Mouse (Mus musculus) limb, embryonic 12.5 days (tissue): Measurements from ENCODE around the gene S100a1. TPM values are rescaled to one million over a fixed set of nuclear protein-coding genes. Genes with fewer than 3 reads are reported as not detected.
A peak's percentile ranks its signal among the peaks of the same experiment; 100 is the strongest.

Experiments
- ATAC-seq: fragments of 200-750 bp; cut with Nextera tagmentation; 2 replicates; pipeline ENCODE4 v1.8.0; 2017; ENCODE audit warnings: low read depth, moderate TSS enrichment; ENCODE audit not compliant: insufficient number of reproducible peaks, insufficient read depth, low FRiP score, low TSS enrichment
- H3K27ac ChIP-seq: fragments of 300-500 bp; sonication (generic); 2 replicates; pipeline ENCODE4 v1.5.1; 2016; ENCODE audit warnings: mild to moderate bottlenecking, moderate library complexity
- H3K27me3 ChIP-seq: fragments of 300-500 bp; sonication (generic); 2 replicates; pipeline ENCODE4 v1.6.1; 2016; ENCODE audit warnings: mild to moderate bottlenecking, moderate library complexity
- H3K36me3 ChIP-seq: fragments of 300-500 bp; sonication (generic); 2 replicates; pipeline ENCODE4 v1.6.1; 2016; ENCODE audit warnings: mild to moderate bottlenecking, moderate library complexity
- H3K4me1 ChIP-seq: fragments of 300-500 bp; sonication (generic); replicated peaks from 2 replicates; pipeline ENCODE4 v1.6.1; 2016
- H3K4me2 ChIP-seq: fragments of 300-500 bp; sonication (generic); 2 replicates; pipeline ENCODE4 v1.6.1; 2016; ENCODE audit warnings: mild to moderate bottlenecking, moderate library complexity
- H3K4me3 ChIP-seq: fragments of 300-500 bp; sonication (generic); replicated peaks from 2 replicates; pipeline ENCODE4 v1.5.1; 2016; ENCODE audit warnings: mild to moderate bottlenecking
- H3K9ac ChIP-seq: fragments of 300-500 bp; sonication (generic); replicated peaks from 2 replicates; pipeline ENCODE4 v1.6.1; 2016; ENCODE audit warnings: mild to moderate bottlenecking, moderate library complexity
- H3K9me3 ChIP-seq: fragments of 300-500 bp; sonication (generic); 2 replicates; pipeline ENCODE4 v1.6.1; 2016; ENCODE audit warnings: mild to moderate bottlenecking, moderate library complexity
- WGBS: fragments of 180-500 bp; shearing (Covaris S2); methylation state at CpG from one replicate; pipeline ENCODE4 v1.1.7; 2016; 5-methylcytosine and 5-hydroxymethylcytosine counted together
- polyA plus RNA-seq: library from polyadenylated mRNA; unstranded; fragments of >200 nt; fragmentation: Nextera tagmentation; extraction: Ambion mirVana; gene quantifications from 2 replicates; pipeline ENCODE4 v1.2.1, GENCODE M21; 2016

The S100a1 gene
- 7.3 and 8.3 TPM in 2 replicates for polyA plus RNA-seq

GRCm38 (mm10) chr3:90513796-90514590 lies at the start of gene S100a1, which contains the start of gene S100a13:
Gene S100a1, minus strand, starts transcription at chr3:90514392.
Gene S100a13, plus strand, starts transcription at chr3:90514435.
- ATAC-seq, result no peak
- H3K27ac ChIP-seq, result no peak within 1 kb of the TSS
- peak within 1 kb of the TSS; percentile 46 for H3K9ac ChIP-seq
- H3K4me1 ChIP-seq, result peaks cover 11% of the 10 kb centered on the region; the same call in 1 of the 2 replicates
- WGBS, result 5% methylated on average over 25 of the region's 25 CpGs
- H3K27me3 ChIP-seq, result peaks cover 25% of the 10 kb centered on the region
- H3K4me3 ChIP-seq, result peak within 1 kb of the TSS; percentile 35
- H3K9me3 ChIP-seq, result no peaks in the 10 kb centered on the region
- H3K36me3 ChIP-seq, result 0 out of 2 replicates have a peak, but pooled peaks cover 4% of the 10 kb centered on the region
- H3K4me2 ChIP-seq, result peak within 1 kb of the TSS; percentile 74

- ATAC-seq, result no peak
- WGBS, result 61% methylated on average over 6 of the region's 6 CpGs
- Histone ChIP-seq H3K4me2 (no peak within 1 kb of the TSS), H3K27me3 (no peaks in the 10 kb centered on the region), H3K4me1 (no peaks in the 10 kb centered on the region), H3K9me3 (no peaks in the 10 kb centered on the region), H3K27ac (no peak within 1 kb of the TSS), H3K9ac (no peak within 1 kb of the TSS), H3K4me3 (no peak within 1 kb of the TSS), H3K36me3 (no peaks in the 10 kb centered on the region)
Measured at GRCm38 (mm10) chr3:90560008-90560628, 45.9 kb upstream of the S100a1 start, which contains the start of gene S100a3. Gene S100a3, plus strand, starts transcription at chr3:90560578.

GRCm38 (mm10) chr3:90555954-90556353 lies 41.8 kb upstream of the S100a1 start:
- Histone ChIP-seq H3K27me3 (no peaks in the 10 kb centered on the region), H3K27ac (no peak overlapping the region), H3K4me2 (no peak overlapping the region), H3K9me3 (no peaks in the 10 kb centered on the region), H3K36me3 (no peaks in the 10 kb centered on the region), H3K9ac (no peak overlapping the region), H3K4me1 (no peaks in the 10 kb centered on the region), H3K4me3 (no peak overlapping the region)
- no peak for ATAC-seq
- WGBS, result 69% methylated on average over 5 of the region's 5 CpGs

- 85% methylated on average over 2 of the region's 2 CpGs for WGBS
- no peak overlapping the region for H3K9ac ChIP-seq
- H3K4me1 ChIP-seq, result peaks cover 16% of the 10 kb centered on the region
- H3K27me3 ChIP-seq, result no peaks in the 10 kb centered on the region
- H3K36me3 ChIP-seq, result no peaks in the 10 kb centered on the region
- ATAC-seq, result no peak
- H3K4me3 ChIP-seq, result no peak overlapping the region
- no peak overlapping the region for H3K27ac ChIP-seq
- H3K9me3 ChIP-seq, result no peaks in the 10 kb centered on the region
- H3K4me2 ChIP-seq, result no peak overlapping the region
Measured at GRCm38 (mm10) chr3:90552231-90552630, 38.0 kb upstream of the S100a1 start.

- H3K4me1 ChIP-seq, result peaks cover 16% of the 10 kb centered on the region
- no peak overlapping the region for H3K27ac ChIP-seq
- H3K4me2 ChIP-seq, result no peak overlapping the region
- ATAC-seq, result peak; percentile 67; the same call in 1 of the 2 replicates
- no peak overlapping the region for H3K9ac ChIP-seq
- 83% methylated on average over 2 of the region's 2 CpGs for WGBS
- H3K4me3 ChIP-seq, result no peak overlapping the region
- H3K27me3 ChIP-seq, result no peaks in the 10 kb centered on the region
- no peaks in the 10 kb centered on the region for H3K36me3 ChIP-seq
- H3K9me3 ChIP-seq, result no peaks in the 10 kb centered on the region
Measured at GRCm38 (mm10) chr3:90550421-90550790, 36.2 kb upstream of the S100a1 start.

GRCm38 (mm10) chr3:90549676-90550420 lies 35.7 kb upstream of the S100a1 start:
- 13% methylated on average over 5 of the region's 5 CpGs for WGBS
- Histone ChIP-seq H3K4me2 (no peak overlapping the region), H3K36me3 (no peaks in the 10 kb centered on the region), H3K9me3 (no peaks in the 10 kb centered on the region), H3K4me3 (no peak overlapping the region), H3K4me1 (peaks cover 16% of the 10 kb centered on the region), H3K9ac (no peak overlapping the region), H3K27ac (no peak overlapping the region), H3K27me3 (no peaks in the 10 kb centered on the region)
- ATAC-seq, result peak; percentile 67

- 72% methylated on average over 4 of the region's 4 CpGs for WGBS
- Histone ChIP-seq H3K9me3 (no peaks in the 10 kb centered on the region), H3K9ac (no peak overlapping the region), H3K27ac (no peak overlapping the region), H3K4me2 (no peak overlapping the region), H3K4me3 (no peak overlapping the region), H3K27me3 (peaks cover 19% of the 10 kb centered on the region; the same call in 1 of the 2 replicates), H3K36me3 (no peaks in the 10 kb centered on the region), H3K4me1 (peaks cover 3% of the 10 kb centered on the region; the same call in 1 of the 2 replicates)
- no peak for ATAC-seq
Measured at GRCm38 (mm10) chr3:90540904-90541303, 26.7 kb upstream of the S100a1 start.

GRCm38 (mm10) chr3:90537905-90538296 lies 23.7 kb upstream of the S100a1 start:
- Histone ChIP-seq H3K27ac (no peak overlapping the region), H3K9ac (no peak overlapping the region), H3K27me3 (peaks cover 19% of the 10 kb centered on the region; the same call in 1 of the 2 replicates), H3K4me2 (no peak overlapping the region), H3K4me1 (peaks cover 3% of the 10 kb centered on the region; the same call in 1 of the 2 replicates), H3K36me3 (no peaks in the 10 kb centered on the region), H3K9me3 (no peaks in the 10 kb centered on the region), H3K4me3 (no peak overlapping the region)
- 72% methylated on average over 5 of the region's 5 CpGs for WGBS
- ATAC-seq, result no peak

- no peak within 1 kb of the TSS for H3K4me2 ChIP-seq
- 45% methylated on average over 10 of the region's 10 CpGs for WGBS
- no peak within 1 kb of the TSS for H3K27ac ChIP-seq
- no peaks in the 10 kb centered on the region for H3K36me3 ChIP-seq
- H3K4me1 ChIP-seq, result peaks cover 3% of the 10 kb centered on the region; the same call in 1 of the 2 replicates
- no peak within 1 kb of the TSS for H3K9ac ChIP-seq
- no peak for ATAC-seq
- peaks cover 18% of the 10 kb centered on the region; the same call in 1 of the 2 replicates for H3K27me3 ChIP-seq
- no peak within 1 kb of the TSS for H3K4me3 ChIP-seq
- H3K9me3 ChIP-seq, result no peaks in the 10 kb centered on the region
Measured at GRCm38 (mm10) chr3:90537141-90537904, 23.1 kb upstream of the S100a1 start, which contains the start of gene S100a16. Gene S100a16, plus strand, starts transcription at chr3:90537254.

- no peak overlapping the region for H3K27ac ChIP-seq
- no peak for ATAC-seq
- H3K36me3 ChIP-seq, result no peaks in the 10 kb centered on the region
- H3K9me3 ChIP-seq, result no peaks in the 10 kb centered on the region
- no peak overlapping the region for H3K4me2 ChIP-seq
- 65% methylated on average over 1 of the region's 1 CpGs for WGBS
- H3K9ac ChIP-seq, result no peak overlapping the region
- peaks cover 3% of the 10 kb centered on the region; the same call in 1 of the 2 replicates for H3K4me1 ChIP-seq
- peaks cover 10% of the 10 kb centered on the region; the same call in 1 of the 2 replicates for H3K27me3 ChIP-seq
- no peak overlapping the region for H3K4me3 ChIP-seq
Measured at GRCm38 (mm10) chr3:90535446-90535845, 21.3 kb upstream of the S100a1 start.
